Mouse (Mus musculus) myocyte (in vitro differentiated cells): ENCODE data around the gene Emid1. TPM values are rescaled to one million over a fixed set of nuclear protein-coding genes. Genes with fewer than 3 reads are reported as not detected.

Experiments used
- H3K27me3 ChIP-seq: one replicate; pipeline ENCODE4 v1.6.1; 2011; ENCODE audit not compliant: control insufficient read depth, insufficient read depth, insufficient read length
- H3K36me3 ChIP-seq: one replicate; pipeline ENCODE4 v1.6.1; 2011; ENCODE audit not compliant: control insufficient read depth, insufficient read depth
- H3K4me2 ChIP-seq: one replicate; pipeline ENCODE4 v1.6.1; 2011; ENCODE audit warnings: low read depth, control low read depth
- H3K4me3 ChIP-seq: one replicate; pipeline ENCODE4 v1.5.1; 2011; ENCODE audit warnings: mild to moderate bottlenecking, control low read depth, moderate library complexity
- H3K79me2 ChIP-seq: one replicate; pipeline ENCODE4 v1.6.1; 2011; ENCODE audit not compliant: control insufficient read depth, insufficient read depth
- H3ac ChIP-seq: one replicate; pipeline ENCODE4 v1.6.1; 2011; ENCODE audit not compliant: control insufficient read depth, insufficient read length
- CEBPB ChIP-seq: IDR thresholded peaks from 2 replicates; pipeline ENCODE4 v1.6.1; 2011; ENCODE audit warnings: mild to moderate bottlenecking, moderate library complexity; ENCODE audit not compliant: poor library complexity, insufficient read depth, severe bottlenecking
- E2F4 ChIP-seq: IDR thresholded peaks from one replicate; pipeline ENCODE4 v1.6.1; 2011; ENCODE audit warnings: mild to moderate bottlenecking, control low read depth, moderate library complexity; ENCODE audit not compliant: insufficient read depth
- MAX ChIP-seq: IDR thresholded peaks from one replicate; pipeline ENCODE4 v1.6.1; 2011; ENCODE audit warnings: low read depth, mild to moderate bottlenecking, control low read depth
- MYOD1 ChIP-seq, 3 experiments: IDR thresholded peaks; one replicate each; pipeline ENCODE4 v1.6.1; 2011; ENCODE audit warnings: control low read depth in 2 of 3, low read depth in 2 of 3, mild to moderate bottlenecking in 2 of 3, moderate library complexity in 1 of 3; ENCODE audit not compliant: insufficient read length in 2 of 3, control insufficient read depth in 1 of 3
- MYOG ChIP-seq, 3 experiments: IDR thresholded peaks; one replicate each; pipeline ENCODE4 v1.6.1; 2011; ENCODE audit warnings: control low read depth in 2 of 3, low read depth in 2 of 3, mild to moderate bottlenecking in 2 of 3; ENCODE audit not compliant: insufficient read length in 2 of 3, control insufficient read depth in 1 of 3, insufficient read depth in 1 of 3
- POLR2A ChIP-seq: IDR thresholded peaks from one replicate; pipeline ENCODE4 v1.6.1; 2011; ENCODE audit warnings: low read depth, mild to moderate bottlenecking, control low read depth, moderate library complexity; ENCODE audit not compliant: insufficient read length
- POLR2AphosphoS2 ChIP-seq: IDR thresholded peaks from one replicate; pipeline ENCODE4 v1.6.1; 2011; ENCODE audit warnings: low read depth, control low read depth; ENCODE audit not compliant: insufficient read length
- REST ChIP-seq: IDR thresholded peaks from one replicate; pipeline ENCODE4 v1.6.1; 2011; ENCODE audit warnings: mild to moderate bottlenecking, control low read depth, moderate library complexity; ENCODE audit not compliant: insufficient read depth, insufficient read length
- SRF ChIP-seq: IDR thresholded peaks from one replicate; pipeline ENCODE4 v1.6.1; 2011; ENCODE audit warnings: low read depth; ENCODE audit not compliant: control insufficient read depth, insufficient read length
- TCF12 ChIP-seq: IDR thresholded peaks from one replicate; pipeline ENCODE4 v1.6.1; 2011; ENCODE audit warnings: mild to moderate bottlenecking, control low read depth; ENCODE audit not compliant: poor library complexity, insufficient read depth, severe bottlenecking
- TCF3 ChIP-seq: IDR thresholded peaks from one replicate; pipeline ENCODE4 v1.6.1; 2011; ENCODE audit warnings: low read depth, control low read depth; ENCODE audit not compliant: insufficient read length
- USF1 ChIP-seq: IDR thresholded peaks from one replicate; pipeline ENCODE4 v1.6.1; 2011; ENCODE audit warnings: low read depth, mild to moderate bottlenecking, control low read depth, moderate library complexity
- polyA plus RNA-seq: library from polyadenylated mRNA; unstranded; fragments of >200 nt; fragmentation: generic; extraction: Trizol; gene quantifications from one replicate; pipeline ENCODE4 v1.2.1, GENCODE M21; 2012; ENCODE audit warnings: missing spikeins

Emid1 gene
- polyA plus RNA-seq, 1 experiment, result 0.04 TPM

DNA sequence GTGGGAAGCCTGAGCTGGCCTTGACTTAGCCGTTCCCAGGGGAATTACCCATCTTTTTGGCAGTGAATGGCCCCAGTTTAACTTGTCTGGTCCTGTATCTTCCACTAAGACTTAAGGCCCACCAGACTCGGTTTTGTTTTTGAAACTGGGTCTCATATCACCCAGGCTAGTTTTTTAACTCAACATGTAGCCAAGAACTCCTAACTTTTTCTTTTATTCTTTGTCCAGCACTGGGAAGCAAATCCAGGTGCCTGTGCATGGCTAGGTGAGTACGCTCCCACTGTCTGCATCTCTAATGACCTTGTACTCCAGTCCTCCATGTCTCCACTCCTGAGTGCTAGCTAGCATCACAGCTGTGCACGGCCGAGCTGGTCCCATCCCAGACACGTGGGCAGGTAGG lies 50.4 kb downstream of the Emid1 start:
- H3K79me2 ChIP-seq, result peaks cover 22% of the 10 kb centered on the region
- no peak overlapping the region for H3K4me3 ChIP-seq
- H3K27me3 ChIP-seq, result no peaks in the 10 kb centered on the region
- H3ac ChIP-seq, result no peak overlapping the region
- TF ChIP-seq REST (no peak), TCF3 (no peak), MAX (no peak), POLR2A (no peak), SRF (no peak), E2F4 (no peak), MYOG (IDR thresholded peaks at IDR 0.05; ENCODE audit: control insufficient read depth in 1 of 3, insufficient read depth in 1 of 3, insufficient read length in 2 of 3, low read depth in 2 of 3) (no peak), USF1 (no peak), TCF12 (no peak)
- peaks cover 3% of the 10 kb centered on the region for H3K36me3 ChIP-seq
- no peak overlapping the region for H3K4me2 ChIP-seq

DNA sequence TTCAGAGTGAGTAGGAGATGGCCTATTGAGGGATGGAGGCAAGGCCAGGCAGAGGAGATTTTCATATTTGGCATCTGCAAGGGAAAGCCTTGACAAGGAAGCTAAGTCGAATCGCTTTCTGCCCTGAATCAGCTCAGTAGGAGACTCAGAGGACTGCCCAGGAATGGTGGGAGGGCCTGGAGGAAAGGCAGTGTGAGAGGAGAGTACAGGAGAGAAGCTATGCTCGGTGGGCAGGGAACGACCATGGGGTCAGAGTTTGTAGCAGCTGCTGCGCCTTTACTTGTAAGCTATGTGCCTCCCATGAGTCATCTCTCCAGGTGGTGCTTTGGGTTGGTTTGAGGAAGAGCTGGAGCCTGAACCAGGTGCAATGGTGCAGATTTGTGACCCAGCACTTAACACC lies 51.3 kb downstream of the Emid1 start:
- TF ChIP-seq POLR2A, result no peak
- TF ChIP-seq MYOD1 (IDR thresholded peaks at IDR 0.05; ENCODE audit: control insufficient read depth in 1 of 3, insufficient read length in 2 of 3, low read depth in 2 of 3), result peak in 2 of 3 experiments; percentile 9 to 35
- no peak overlapping the region for H3ac ChIP-seq
- H3K4me3 ChIP-seq, result peak overlapping the region; percentile 98
- peaks cover 30% of the 10 kb centered on the region for H3K79me2 ChIP-seq
- H3K27me3 ChIP-seq, result no peaks in the 10 kb centered on the region
- H3K36me3 ChIP-seq, result peaks cover 3% of the 10 kb centered on the region
- peak overlapping the region; percentile 75 for H3K4me2 ChIP-seq

DNA sequence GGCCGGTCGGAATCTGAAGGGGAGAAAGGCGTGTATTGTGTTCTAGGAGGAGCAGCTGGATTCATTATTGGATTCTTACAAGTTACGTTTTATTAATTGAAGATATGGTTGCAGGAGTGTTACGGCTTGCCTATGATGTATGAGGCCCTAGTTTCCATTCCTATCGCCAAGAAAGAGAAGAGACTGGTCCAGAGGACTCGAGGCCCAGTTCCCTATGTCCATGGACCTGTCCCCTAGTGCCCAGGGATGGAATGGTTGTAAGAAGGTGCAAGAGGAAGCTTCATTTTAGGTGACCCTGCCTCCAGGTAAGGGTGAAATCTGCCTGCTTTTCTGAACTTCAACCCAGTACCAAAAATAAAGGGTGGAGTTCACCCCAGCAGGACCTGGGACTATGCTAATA lies 51.8 kb downstream of the Emid1 start:
- no peaks in the 10 kb centered on the region for H3K27me3 ChIP-seq
- H3K79me2 ChIP-seq, result peaks cover 35% of the 10 kb centered on the region
- TF ChIP-seq USF1, result no peak
- TF ChIP-seq TCF12, result no peak
- no peak for TF ChIP-seq MAX
- TF ChIP-seq POLR2AphosphoS2, result no peak
- TF ChIP-seq MYOD1 (IDR thresholded peaks at IDR 0.05; ENCODE audit: control insufficient read depth in 1 of 3, insufficient read length in 2 of 3, low read depth in 2 of 3), result no peak
- no peak for TF ChIP-seq CEBPB
- no peak for TF ChIP-seq POLR2A
- no peak for TF ChIP-seq REST
- no peak for TF ChIP-seq E2F4
- TF ChIP-seq SRF, result no peak
- TF ChIP-seq MYOG (IDR thresholded peaks at IDR 0.05; ENCODE audit: control insufficient read depth in 1 of 3, insufficient read depth in 1 of 3, insufficient read length in 2 of 3, low read depth in 2 of 3), result no peak
- peaks cover 3% of the 10 kb centered on the region for H3K36me3 ChIP-seq
- peak overlapping the region; percentile 65 for H3ac ChIP-seq
- H3K4me2 ChIP-seq, result peak overlapping the region; percentile 75
- peak overlapping the region; percentile 98 for H3K4me3 ChIP-seq

DNA sequence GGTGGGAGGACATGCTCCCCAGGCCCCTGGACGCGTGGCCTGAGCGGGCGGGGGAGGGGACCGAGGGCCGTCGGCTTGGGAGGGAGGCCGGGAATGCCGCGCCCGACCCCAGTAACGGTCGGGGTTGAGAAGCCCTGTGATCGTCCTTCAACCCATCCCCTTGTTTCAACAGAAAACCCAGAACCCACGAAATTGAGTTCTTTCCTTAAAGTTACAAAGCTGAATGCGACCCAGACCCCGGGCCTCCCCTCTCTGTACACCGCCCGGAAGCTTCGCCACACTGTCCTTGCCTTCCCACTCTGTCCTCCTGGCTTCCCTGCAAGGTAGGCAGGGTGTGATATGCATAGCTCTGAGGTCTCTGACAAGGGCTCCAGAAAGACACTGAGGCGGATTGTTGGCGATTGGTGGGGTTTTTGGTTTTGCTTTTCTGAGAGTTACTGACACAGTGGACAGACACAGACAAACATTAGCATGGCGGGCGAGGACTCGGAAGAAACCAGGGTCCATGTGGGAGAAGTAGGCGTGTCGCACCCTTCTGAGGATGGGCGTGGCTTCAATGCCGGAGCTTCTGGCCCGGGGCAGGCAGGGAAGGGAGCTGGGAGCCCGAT lies 52.4 kb downstream of the Emid1 start:
- H3K4me3 ChIP-seq, result peak overlapping the region; percentile 98
- H3K36me3 ChIP-seq, result peaks cover 3% of the 10 kb centered on the region
- peaks cover 41% of the 10 kb centered on the region for H3K79me2 ChIP-seq
- TF ChIP-seq POLR2AphosphoS2 (peak; percentile 94), MYOD1 (IDR thresholded peaks at IDR 0.05; ENCODE audit: control insufficient read depth in 1 of 3, insufficient read length in 2 of 3, low read depth in 2 of 3) (no peak), POLR2A (peak; percentile 85), TCF3 (no peak), E2F4 (no peak)
- H3K27me3 ChIP-seq, result no peaks in the 10 kb centered on the region
- peak overlapping the region; percentile 65 for H3ac ChIP-seq
- H3K4me2 ChIP-seq, result peak overlapping the region; percentile 75

DNA sequence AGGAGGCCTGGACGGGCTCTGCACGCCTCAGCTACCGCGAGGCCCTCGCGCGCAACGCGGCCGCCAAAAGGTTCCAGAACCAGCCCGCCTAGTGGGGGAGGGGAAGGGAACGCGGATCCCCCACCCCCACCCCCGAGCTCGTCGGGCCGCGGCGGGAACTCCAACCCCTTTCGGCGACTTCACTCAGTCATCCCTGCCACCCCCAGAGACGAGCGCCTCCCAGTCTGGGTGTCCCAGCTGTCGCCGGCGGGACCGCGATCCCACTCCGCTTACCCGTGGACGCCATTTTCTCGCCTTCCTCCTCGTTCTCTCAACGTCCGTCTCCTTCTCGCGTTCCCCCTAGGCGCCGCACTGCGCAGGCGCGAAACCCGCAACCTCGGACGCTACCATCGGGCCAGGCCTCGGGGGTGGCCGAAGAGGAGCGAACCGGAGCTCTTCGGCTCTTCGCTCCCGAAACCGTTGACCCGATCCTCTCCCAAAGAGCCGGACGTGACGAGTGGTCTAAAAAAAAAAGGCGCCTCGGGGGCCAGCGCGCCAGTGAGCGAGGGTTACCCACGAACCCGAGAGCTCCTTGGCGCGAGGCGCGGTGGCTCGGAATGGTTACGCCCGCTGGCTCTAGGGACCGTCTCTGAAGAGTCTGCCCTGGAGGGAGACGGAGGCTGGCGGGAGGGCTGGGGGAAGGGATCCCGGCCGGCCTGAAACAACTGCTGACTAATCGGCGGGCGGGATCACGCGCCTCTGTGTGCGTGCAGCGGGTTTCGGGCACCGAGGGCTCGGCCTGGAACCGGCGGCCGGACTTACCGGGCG lies 53.1 kb downstream of the Emid1 start, which contains the start of the genes Rhbdd3 and Ewsr1:
Gene Rhbdd3, plus strand, starts transcription at position 191 of the 807 bp plus-strand sequence.
Gene Ewsr1, minus strand, starts transcription at position 531 of the 807 bp plus-strand sequence.
- peaks cover 3% of the 10 kb centered on the region for H3K36me3 ChIP-seq
- peak within 1 kb of the TSS; percentile 100 for H3K4me2 ChIP-seq
- peak within 1 kb of the TSS; percentile 98 for H3K4me3 ChIP-seq
- TF ChIP-seq E2F4, result peak; percentile 35
- peak in 2 of 3 experiments; percentile 37 to 49 for TF ChIP-seq MYOG (IDR thresholded peaks at IDR 0.05; ENCODE audit: control insufficient read depth in 1 of 3, insufficient read depth in 1 of 3, insufficient read length in 2 of 3, low read depth in 2 of 3)
- peak; percentile 57 for TF ChIP-seq REST
- TF ChIP-seq POLR2A, result peak; percentile 96
- TF ChIP-seq TCF12, result no peak
- peak; percentile 99 for TF ChIP-seq POLR2AphosphoS2
- peak in 1 of 3 experiments; percentile 33 for TF ChIP-seq MYOD1 (IDR thresholded peaks at IDR 0.05; ENCODE audit: control insufficient read depth in 1 of 3, insufficient read length in 2 of 3, low read depth in 2 of 3)
- no peak for TF ChIP-seq TCF3
- TF ChIP-seq CEBPB, result no peak
- peak; percentile 17 for TF ChIP-seq SRF
- H3K79me2 ChIP-seq, result peaks cover 49% of the 10 kb centered on the region
- H3K27me3 ChIP-seq, result no peaks in the 10 kb centered on the region
- peak within 1 kb of the TSS; percentile 65 for H3ac ChIP-seq
